Mouse (Mus musculus) cerebellum, adult 2 months (tissue): ENCODE results near the gene Dnah2.

ENCODE experiments used
- CTCF ChIP-seq: fragments of 200-500 bp; IDR thresholded peaks from 2 replicates; pipeline ENCODE4 v1.5.1; 2011; ENCODE audit warnings: low read depth, mild to moderate bottlenecking, control low read depth, low read length, moderate library complexity, borderline replicate concordance; ENCODE audit not compliant: insufficient read depth
- POLR2A ChIP-seq: fragments of 200-500 bp; IDR thresholded peaks from 2 replicates; pipeline ENCODE4 v1.6.1; 2011; ENCODE audit warnings: low read length, control low read depth, borderline replicate concordance; ENCODE audit not compliant: insufficient read depth

DNA sequence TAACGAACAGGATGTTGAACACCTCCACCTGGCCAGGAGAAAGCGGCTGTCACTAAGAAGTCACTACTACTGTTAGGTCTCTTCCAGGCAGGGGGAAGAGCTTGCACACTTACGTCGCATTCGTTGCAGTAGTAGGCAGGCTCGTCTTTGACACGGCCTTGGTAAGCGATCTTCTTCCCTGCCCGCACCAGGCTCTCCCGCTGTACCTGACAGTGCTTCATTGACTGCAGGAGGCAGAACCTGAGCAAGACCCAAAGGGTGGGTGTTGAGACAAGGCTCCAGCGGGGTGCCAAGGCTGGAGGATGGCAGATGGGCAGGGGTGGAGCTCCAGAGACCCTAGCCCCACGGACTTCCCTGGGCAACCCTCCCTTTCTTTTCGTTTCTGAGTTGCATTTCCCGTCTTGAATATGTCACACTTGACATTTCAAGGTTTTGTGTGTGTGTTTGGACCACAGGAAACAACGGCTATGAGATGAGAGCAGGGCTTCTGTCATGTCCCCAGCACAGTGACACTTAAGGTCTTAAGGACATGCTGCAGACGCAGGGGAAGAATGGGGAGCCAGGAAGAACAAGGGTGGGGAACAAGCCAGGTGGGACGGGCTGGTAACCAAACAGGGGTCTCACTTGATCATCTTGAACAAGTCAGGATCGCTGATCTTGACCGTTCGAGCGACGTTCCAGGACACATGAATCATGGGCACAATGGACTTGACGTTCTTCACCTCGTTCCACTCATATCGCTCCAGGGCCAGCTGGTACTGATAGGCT lies 148.6 kb downstream of the Dnah2 start:
- no peak for TF ChIP-seq CTCF
- no peak for TF ChIP-seq POLR2A
